Mouse (Mus musculus): ENCODE measurements around the gene Itih2. TPM values are rescaled to one million over a fixed set of nuclear protein-coding genes. Genes with fewer than 3 reads are reported as not detected.

The Itih2 gene
- 1 to 10 TPM; 3.2 to 3.5 TPM for total RNA-seq (2021)

DNA sequence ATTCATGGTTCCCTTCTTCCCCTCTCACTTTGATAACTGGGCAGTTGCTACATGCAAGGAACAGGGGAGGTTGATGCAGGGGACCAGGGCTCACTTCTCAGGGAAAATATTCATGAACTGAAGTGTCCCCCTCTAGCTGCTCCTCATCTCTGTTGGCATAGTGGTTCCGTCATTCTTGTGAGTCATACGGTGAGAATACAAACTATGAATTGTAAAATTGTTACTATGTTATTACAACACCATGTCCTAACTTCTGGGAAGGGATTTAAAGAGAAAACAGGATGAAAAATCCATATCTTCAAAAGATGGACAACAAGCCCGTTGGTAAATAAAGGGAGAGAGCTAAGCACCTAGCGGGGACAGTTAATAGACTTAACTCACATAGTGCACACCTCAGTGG, at the start of gene Itih2:
TSS of gene Itih2 (minus strand) at position 101 of the 400 bp plus-strand sequence.
- intact Hi-C loops (cut with DNase I): no loop called here
- no peak for DNase-seq (ENCODE audit: low spot score in 2 of 2)

DNA sequence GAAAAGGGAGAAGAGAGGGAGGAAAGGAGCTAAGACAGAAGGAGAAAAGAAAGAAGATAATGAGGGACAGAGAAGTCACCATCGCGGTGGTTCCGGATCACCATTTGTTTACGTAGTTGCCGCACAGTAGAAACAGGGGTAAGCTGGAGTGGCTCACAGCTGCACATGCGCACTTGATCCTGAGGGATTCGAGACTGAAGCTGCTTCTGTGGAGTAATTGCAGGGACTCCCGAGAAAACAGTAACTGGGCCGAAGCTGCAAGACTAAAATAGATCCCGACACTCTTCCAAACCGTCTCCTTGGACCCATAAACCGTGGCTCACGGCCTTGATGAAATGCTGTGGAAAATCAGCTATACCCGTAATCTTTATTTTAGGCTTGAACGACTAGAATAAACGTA, 38.8 kb upstream of the Itih2 start:
- peak in 1 of 2 experiments; percentile 6 for DNase-seq (ENCODE audit: low spot score in 2 of 2)
- intact Hi-C loops (cut with DNase I): no loop called here

DNA sequence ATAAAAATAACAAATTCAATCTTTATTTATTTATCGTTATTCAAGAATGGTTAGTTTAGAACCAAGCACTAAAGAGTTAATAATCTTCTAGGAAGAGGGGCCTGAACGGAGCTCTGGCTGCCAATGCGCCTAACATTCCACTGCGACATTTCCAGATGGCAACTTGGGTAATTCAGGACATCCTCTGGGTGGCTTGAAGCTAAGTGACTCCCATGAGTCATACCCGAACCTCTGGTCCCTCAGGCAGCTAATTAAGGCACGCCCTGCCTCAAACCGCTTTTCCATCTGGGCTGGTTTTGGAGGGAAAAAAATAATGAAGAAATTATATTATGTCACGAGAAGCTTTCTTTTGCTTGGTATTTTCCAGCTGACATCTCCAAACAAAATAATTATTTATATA, 36.8 kb upstream of the Itih2 start:
- intact Hi-C loops (cut with DNase I): no loop called here
- DNase-seq (ENCODE audit: low spot score in 2 of 2): peak in 1 of 2 experiments; percentile 13

DNA sequence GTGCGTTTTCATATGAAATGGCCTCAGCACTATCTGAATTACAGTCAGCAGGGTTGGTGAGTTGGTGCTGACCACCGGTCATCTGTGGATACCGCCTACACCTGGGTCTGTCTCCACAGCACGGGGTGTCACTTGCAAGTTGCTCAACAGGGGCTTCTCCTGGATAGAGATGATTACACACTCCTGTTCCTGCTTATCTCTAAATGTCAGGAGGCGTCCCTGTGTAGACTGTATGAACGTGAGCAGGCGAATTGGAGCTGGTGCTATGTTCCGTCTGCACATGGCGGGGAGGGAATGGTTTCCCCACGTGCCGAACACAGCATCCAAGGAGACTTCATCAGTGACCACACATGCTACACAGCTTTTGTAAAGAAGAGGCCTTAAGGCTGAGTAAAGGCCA, 36.1 kb upstream of the Itih2 start:
- DNase-seq (ENCODE audit: low spot score in 2 of 2): no peak
- intact Hi-C loops (cut with DNase I): no loop called here

DNA sequence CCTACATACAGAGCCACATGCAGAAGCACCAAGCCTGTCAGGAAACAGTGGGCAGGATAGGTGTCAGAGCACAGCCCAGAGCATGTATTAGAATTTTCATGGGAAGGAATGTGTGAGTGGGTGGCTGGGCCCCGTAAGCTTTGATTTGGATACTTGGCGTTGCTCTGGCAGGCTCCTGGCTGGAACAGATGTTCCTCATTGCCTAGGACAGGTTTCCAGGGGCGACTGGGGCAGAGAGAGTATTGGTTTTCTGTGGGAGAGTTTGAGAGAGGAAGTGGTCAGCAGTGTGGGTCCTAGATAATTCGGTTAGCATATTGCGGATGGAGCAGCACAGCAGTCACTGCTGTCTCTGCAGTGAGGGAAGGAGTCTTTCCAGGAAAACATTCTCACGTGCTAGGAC, 35.4 kb upstream of the Itih2 start:
- intact Hi-C loops (cut with DNase I): no loop called here
- DNase-seq (ENCODE audit: low spot score in 2 of 2): no peak

DNA sequence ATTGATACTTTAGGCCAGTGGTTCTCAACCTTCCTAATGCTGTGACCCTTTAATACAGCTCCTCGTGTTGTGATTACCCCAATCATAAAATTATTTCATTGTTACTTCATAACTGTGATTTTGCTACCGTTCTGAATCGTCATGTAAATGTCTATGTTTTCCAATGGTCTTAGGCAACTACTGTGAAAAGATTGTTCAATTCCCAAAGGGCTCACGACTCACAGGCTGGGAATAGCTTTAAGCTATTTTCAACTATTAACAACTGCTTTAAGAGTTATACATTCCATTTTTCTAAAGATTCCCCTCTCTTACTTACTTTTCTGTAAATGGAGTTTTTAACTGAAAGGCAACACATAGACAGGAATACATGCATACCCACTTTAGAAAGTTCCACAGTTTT, 30.8 kb upstream of the Itih2 start:
- no peak for DNase-seq (ENCODE audit: low spot score in 2 of 2)
- intact Hi-C loops (cut with DNase I): no loop called here

DNA sequence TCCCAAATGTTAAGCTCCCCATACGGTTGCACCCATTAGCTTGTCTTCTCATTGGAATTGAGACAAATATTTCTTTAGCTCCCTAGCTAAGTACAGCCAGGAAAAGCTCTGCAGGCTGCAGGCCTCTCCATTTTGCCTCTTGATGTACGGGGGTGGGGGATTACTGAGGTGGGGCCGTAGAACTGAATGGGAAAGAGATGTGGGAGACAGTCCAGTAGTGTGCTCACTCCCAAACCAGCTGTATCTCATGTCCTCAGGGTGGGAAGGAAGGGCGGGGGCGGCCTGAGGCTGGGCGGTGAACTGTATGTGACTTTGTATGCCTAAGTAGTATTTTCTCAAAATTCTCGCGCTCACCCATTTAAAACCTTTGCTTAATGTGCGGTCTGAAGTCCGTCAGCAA, 26.0 kb upstream of the Itih2 start:
- DNase-seq (ENCODE audit: low spot score in 2 of 2): no peak
- intact Hi-C loops (cut with DNase I): no loop called here

DNA sequence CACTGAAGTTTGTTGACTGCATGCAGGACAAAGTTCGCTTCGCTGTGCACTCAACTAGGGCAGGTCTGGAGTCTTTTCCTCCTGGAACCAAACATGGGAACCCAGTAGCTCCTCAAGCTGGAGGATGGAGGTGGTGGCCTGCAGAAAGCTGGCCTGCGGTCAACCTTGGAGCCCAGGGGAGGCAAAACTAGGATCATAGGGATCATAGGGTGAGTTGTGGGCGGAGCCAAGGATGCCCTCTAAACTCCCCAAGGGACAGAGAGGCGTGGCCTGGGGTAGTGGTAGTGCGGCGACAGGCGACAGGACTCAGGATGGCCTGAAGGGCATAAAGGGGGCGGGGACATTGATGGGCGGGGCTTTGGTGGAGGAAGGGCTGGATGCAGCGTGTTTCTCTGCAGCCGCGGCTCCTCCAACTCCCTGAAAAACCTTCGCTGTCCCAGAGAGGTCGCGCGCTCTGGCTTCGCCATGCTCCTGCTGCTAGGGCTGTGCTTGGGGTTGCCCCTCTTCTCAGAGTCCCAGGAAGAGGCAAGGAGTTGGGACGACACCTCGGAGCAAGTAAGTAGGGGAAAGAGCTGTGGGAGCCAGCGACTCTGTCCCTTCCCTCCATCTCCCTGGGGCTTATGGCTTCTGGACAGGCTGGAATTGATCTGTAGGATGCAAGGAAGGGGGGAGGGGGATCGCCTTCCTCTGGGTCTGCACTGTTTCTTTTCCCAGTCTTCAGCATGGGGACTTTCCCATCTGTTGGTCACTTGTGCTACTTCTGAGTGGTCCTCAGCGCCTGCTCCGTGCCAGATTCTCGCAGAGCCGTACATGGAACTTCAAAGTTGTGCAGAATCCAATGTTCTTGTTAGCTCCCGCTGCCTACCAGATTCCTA, 22.2 kb upstream of the Itih2 start, which contains the start of gene Itih5:
TSS of gene Itih5 (plus strand) at position 371 of the 875 bp plus-strand sequence.
- intact Hi-C loops (cut with DNase I): no loop called here
- DNase-seq (ENCODE audit: low spot score in 2 of 2): no peak

DNA sequence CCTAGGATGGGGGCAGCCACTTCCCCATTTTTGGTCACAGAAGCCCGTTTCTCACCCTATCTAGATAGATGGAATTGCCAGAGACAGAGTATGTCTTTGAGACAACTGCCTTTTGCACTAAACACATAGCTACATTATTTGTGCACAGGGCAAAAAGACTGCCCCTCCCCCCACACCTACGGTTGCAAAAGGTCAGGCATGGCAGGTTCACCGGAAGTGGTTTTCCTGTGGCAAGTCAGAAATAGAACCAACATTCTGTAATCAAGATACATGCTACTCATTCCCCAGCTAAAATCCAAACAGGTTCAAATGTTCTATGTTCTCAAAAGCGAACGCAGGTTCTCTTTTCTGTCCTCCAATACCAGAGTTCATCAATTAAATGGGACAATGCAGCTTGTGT, 21.4 kb upstream of the Itih2 start:
- DNase-seq (ENCODE audit: low spot score in 2 of 2): no peak
- intact Hi-C loops (cut with DNase I): no loop called here

DNA sequence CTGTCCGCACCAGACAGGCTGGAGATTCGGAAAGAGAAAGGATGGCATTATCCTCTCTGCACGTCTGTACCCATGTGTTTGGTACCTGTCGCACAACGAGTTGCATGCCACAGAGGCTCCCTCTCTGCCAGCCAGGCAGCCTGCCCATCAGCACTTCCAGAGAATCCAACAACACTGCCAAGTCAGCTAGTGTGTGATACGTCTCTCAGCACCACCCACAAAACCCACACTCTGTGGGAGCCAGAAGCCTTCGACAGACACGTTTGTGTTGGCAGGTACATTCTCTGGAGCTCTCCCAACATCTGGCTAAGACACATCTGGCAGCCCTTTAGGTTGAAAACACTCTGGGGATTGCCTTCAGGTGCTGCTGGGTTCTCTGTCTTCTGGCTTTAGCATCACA, 16.0 kb upstream of the Itih2 start:
- intact Hi-C loops (cut with DNase I): no loop called here
- DNase-seq (ENCODE audit: low spot score in 2 of 2): peak; percentile 22 to 72

DNA sequence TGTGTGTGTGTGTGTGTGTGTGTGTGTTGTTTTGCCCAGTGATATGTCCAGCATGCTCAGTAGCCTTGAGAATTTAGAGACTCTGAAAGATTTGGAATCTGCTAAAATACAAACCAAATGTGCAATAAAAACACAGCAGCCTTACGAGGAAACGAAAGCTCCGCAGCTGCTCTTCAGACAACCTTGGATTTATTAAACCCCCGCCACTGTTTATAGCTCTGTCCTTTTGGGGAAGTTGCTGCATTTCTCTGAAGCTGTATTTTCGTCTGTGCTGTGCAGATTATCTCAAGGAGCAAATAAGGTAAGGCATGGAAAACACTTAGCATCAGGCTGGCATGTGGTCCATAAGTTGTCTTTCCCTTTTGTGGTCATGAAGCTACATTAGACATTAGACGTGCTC, 14.3 kb upstream of the Itih2 start:
- intact Hi-C loops (cut with DNase I): no loop called here
- DNase-seq (ENCODE audit: low spot score in 2 of 2): no peak

DNA sequence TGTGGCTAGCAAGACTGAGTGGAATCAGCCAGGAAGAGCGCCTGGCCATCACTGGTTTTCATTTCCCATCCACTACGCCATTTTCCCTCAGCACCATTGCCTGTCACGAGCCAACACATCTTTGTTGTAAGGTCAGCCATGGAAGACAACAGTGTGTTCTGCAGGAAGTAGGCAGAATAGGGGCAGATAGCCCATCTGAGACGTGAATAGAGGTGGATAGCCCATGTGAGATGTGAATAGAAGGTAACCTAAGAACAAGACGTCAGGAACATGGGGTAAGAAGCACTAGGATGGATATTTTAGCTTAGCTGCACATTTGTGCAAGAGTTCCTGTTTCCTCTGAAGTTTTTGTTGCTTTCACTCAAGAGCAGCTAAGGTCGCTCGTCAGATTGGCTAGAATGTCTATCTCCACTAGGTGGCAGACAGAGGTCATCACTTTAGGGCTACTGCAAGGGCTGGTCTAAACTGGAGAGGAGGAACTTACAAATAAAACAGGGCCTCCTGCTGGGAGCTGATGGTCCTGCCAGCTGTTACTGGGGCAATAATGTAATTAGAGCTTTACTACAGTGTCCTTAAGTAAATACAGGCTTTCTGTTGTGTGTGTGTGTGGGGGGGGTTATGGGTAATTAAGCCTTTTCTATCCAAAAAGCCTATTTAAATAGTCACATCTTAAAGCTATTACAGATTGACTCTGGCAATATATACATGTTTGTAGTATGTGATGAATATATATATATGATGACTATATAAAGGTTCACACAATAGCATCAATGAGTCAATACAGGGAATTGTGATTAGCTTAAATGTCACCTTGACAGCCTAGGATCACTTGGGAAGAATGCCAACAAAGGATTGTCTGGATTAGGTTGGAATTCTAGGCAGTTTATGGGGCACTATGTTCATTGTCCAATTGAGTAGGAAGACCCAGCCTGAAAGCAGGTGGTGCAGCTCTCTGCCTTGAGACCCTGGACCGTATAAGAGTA, 11.6 kb upstream of the Itih2 start:
- DNase-seq (ENCODE audit: low spot score in 2 of 2): peak; percentile 47 to 70
- intact Hi-C loops (cut with DNase I): loop anchor here (1.0 to 5.0 kb wide), 4 partner anchors 40 to 146 kb away; no protein-coding TSS in a partner anchor

DNA sequence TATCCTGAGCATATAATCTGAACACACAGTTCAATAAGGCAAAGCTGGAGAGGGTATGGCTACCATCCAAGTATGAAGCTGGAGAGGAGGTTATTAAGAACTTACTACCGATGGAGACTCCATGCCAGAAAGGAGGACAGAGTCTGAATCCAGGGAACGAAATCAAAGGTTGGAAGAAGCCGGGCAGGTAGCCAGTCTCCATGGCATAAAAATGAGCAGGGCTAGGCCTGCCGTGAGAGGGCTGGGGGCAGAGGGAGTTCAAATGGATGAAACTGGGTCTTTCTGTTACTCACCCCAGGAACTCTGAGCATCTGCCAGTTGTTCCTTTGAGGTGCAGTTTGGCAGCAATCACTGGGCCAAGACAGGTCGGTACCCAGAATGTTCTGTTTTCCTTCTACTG, 9.3 kb upstream of the Itih2 start:
- no peak for DNase-seq (ENCODE audit: low spot score in 2 of 2)

DNA sequence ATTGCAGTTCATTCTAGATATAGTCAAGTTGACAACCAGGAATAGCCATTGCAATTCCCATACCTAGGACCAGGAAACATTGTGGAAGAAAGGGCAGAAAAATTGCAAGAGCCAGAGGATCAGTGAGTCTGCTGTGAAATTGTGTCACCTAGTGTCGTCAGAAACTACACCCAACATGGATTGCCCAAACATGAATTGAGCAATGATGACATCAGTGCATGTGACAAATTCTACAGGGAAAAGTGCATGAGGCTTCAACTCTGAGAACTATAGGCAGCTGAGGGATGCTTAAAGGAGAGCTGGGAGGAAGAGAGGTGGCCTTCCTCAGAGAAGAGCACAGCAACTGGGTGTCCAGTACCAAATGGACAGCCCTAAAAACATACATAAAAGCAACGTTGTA, 6.1 kb upstream of the Itih2 start:
- intact Hi-C loops (cut with DNase I): no loop called here

More for the DNA sequence above, 9.3 kb upstream of the Itih2 start:
- intact Hi-C loops (cut with DNase I): loop anchor here (5.0 kb wide), 2 partner anchors 38 to 77 kb away; no protein-coding TSS in a partner anchor

DNA sequence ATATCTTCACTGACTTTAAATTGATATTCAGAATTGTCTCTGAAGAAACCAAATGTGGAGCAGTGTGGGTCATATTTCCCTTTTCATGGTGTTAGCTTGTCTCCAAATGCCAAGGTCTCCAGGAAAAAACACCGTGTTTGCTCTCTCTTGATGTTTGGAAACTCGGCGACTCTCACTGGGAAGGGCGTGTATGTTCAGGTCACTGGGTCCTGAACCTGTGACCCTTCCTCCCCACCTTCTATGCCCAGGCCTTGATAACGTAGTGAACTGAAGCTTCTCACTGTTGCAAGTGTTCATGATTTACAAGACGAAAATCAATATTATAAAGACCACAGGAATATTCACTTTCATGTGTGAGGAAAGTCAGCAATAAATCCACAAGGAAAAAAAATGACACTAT, 2.7 kb upstream of the Itih2 start:
- DNase-seq (ENCODE audit: low spot score in 2 of 2): no peak
- intact Hi-C loops (cut with DNase I): no loop called here

More for the DNA sequence above, 6.1 kb upstream of the Itih2 start:
- no peak for DNase-seq (ENCODE audit: low spot score in 2 of 2)

DNA sequence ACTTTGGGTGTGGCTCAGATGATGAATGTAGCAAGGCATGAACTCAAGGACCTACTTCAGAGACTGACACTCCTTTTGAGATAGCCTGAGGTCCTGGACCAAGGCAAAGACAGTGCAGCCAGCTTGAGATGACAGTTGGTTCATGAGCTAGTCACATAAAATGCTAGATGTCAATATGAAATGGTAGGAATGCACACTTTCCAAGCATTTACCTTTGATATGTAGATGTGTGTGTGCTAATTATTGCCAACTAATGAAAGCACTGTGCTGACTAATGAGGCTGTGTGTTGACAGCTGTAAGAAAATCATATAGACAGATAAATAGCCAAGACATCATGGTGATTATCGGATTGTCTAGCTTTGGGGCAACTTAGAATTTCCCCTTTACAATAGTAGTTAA, 932 bp upstream of the Itih2 start:
- intact Hi-C loops (cut with DNase I): no loop called here

DNA sequence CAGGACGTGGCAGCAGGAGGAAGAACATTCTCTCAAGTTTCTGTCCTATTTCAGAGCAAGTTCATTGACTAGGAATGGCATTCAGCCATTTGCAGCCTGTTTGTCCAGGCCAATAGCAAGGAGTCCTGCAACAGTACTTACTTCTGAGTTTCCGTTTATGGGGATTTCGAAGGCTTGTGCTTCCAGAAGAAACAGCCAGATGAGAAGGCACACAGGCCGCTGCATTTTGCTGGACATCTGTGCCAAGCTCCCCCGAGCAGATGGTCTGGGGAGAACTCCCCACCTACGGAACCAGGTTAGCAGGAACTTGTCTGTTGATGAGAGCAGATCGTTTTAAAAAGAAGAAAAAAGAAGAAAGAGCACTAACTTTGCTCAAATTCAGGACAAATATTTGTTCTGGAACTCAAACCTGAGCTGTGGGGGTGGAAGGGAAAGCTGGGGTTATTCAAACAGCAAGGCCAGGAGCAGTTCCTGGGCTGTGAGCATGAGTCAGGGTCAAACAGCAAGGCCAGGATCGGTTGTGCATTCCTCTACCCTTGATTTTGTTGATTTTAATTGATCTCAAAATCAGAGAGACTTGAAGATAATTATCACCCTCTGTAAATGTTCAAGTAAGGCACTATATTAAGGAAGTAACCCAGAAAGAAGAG, 730 bp downstream of the Itih2 start:
- DNase-seq (ENCODE audit: low spot score in 2 of 2): peak in 1 of 2 experiments; percentile 75
- intact Hi-C loops (cut with DNase I): no loop called here

More for the DNA sequence above, 932 bp upstream of the Itih2 start:
- DNase-seq (ENCODE audit: low spot score in 2 of 2): no peak

DNA sequence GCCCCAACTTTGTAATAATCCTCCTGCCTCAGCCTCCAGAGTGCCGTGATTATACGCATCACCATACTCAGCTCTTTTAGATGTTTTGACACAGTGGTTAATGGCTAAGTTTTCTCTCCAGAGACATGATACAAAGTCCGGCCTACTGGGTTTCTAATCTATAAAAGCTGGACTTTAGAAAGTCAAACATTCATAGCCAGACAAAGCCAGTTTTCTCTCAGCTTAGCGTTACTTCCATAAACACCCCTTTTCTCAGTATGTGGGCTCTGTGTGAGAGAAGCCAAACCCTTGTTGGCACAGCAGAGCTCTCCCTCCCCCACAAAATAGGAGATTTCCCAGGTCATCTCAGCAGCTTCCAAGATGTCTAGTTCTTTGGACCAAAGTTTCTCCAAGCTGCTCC, 2.6 kb downstream of the Itih2 start:
- DNase-seq (ENCODE audit: low spot score in 2 of 2): no peak
- intact Hi-C loops (cut with DNase I): no loop called here

DNA sequence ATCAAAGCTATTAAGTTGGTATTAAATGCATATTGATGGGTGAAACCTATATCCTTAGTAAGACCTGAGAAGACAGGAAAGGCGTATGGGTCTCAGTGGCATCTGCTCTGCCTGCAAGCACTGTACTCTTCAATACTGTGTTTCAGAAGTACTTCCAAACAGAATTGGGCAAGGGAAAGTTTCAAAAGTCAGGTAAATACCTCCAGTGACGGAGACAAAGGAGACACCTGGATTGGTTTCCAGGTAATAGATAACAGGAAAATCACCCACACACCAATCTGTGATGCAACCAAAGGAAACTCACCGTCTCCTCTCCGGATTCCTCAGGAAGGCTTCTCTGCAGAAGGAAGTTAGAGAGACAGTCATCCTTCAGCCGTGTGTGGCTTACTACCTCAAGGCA, 3.7 kb downstream of the Itih2 start:
- intact Hi-C loops (cut with DNase I): no loop called here
- DNase-seq (ENCODE audit: low spot score in 2 of 2): no peak

DNA sequence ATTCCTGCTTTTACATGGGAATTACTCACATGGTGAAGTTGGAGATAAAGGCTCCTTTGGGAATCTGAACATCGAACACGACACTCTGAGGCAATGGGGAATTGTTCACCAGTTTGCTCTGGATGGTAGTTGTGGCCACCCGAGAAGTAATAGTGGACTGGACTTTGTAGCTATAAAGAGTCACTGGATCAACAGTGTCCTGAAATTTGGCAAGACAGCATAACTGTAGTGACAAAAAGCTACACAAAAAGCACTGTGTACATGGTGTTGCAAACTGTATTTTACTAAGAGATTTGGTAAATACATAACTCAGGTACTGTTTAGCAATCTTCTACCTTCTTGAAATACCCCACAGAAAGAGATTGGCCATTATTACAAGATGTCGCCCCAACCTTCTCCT, 5.1 kb downstream of the Itih2 start:
- intact Hi-C loops (cut with DNase I): no loop called here
- DNase-seq (ENCODE audit: low spot score in 2 of 2): no peak
